ENCODE assay signal across 10 mouse cellular contexts in the genomic region with DNA sequence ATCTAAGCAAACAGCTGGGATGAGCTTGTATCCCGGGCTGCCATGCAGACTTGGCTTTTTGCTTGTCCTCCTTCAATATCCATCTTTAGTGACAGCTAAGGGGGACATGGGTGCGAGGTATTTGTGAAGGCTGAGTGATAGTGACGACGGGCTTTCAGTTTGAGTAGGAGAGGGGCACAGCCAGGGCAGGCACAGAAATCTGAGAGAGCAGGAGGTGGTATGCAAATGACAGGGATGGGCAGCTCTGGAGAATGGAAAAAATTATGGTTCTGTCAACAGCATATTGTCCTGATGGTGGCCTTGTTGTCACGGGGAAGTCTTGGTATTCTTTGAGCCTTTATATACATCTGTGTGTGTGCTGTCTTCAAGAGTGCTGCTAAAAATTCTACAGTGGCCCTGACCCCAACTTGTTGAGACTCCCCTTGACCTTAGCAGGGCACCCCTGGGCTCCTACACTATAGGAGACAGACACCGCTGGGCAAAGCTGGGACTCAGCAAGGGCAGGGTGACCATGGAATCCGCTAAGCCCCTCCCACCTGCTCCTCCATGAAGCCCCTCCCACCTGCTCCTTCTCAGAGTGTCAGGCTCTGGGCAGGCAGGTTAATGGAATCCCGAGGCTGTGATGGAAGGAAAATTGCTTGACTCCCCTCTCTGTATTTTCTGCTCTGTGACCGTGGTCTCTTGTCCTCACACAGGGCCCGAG.
DNase-seq lines count a peak whose midpoint lies in the region; ATAC-seq and TF ChIP-seq lines count a peak whose summit lies in the region.
"Had no signal": no experiment of that assay in that cellular context is flagged by ENCODE, and none has a peak within 500 bp of the region (broad histone marks: within the 10 kb centered on the region; RNA-seq: fewer than 3 reads in every experiment).

No protein-coding gene starts in this region.

- no peak overlapping the region for H3K27ac ChIP-seq in forebrain, embryonic 11.5 days (ENCODE audit: low read depth, low read length)
- no peak overlapping the region for H3K27ac ChIP-seq in forebrain, embryonic 15.5 days (replicated peaks)
- H3K27ac ChIP-seq in lung, embryonic 15.5 days, result no peak overlapping the region
- H3K27ac ChIP-seq in hindbrain, postnatal 0 days, result no peak overlapping the region
- H3K27ac ChIP-seq: liver, embryonic 12.5 days had no signal

- H3K36me3 ChIP-seq in forebrain, embryonic 11.5 days (ENCODE audit: control insufficient read depth, insufficient read depth, low read length), result no peaks in the 10 kb centered on the region
- H3K36me3 ChIP-seq in forebrain, embryonic 15.5 days, result no peaks in the 10 kb centered on the region
- no peaks in the 10 kb centered on the region for H3K36me3 ChIP-seq in lung, embryonic 15.5 days
- H3K36me3 ChIP-seq in hindbrain, postnatal 0 days (ENCODE audit: insufficient read depth, low read length), result no peaks in the 10 kb centered on the region
- H3K36me3 ChIP-seq: liver, embryonic 12.5 days had no signal

- 48% methylated on average over 10 of the region's 10 CpGs for WGBS in forebrain, embryonic 11.5 days
- WGBS in forebrain, embryonic 15.5 days, result 42% methylated on average over 10 of the region's 10 CpGs
- 36% methylated on average over 10 of the region's 10 CpGs for WGBS in lung, embryonic 15.5 days
- 32% methylated on average over 10 of the region's 10 CpGs for WGBS in hindbrain, postnatal 0 days

- TF ChIP-seq CTCF in hindbrain, postnatal 0 days (IDR thresholded peaks at IDR 0.05; ENCODE audit: low read depth), result no peak

- peak; percentile 71 for DNase-seq in forebrain, embryonic 11.5 days (ENCODE audit: low spot score)
- DNase-seq in lung, postnatal 14 days, result no peak
- DNase-seq in hindbrain, postnatal 0 days (ENCODE audit: low spot score), result no peak
- peak; percentile 55 for DNase-seq in retina, adult 2 months (ENCODE audit: low read depth, low spot score)
- DNase-seq in urinary bladder, adult 18-20 months (ENCODE audit: low spot score in 2 of 2), result no peak
- DNase-seq: adrenal gland, postnatal 14 days had no signal

- H3K27me3 ChIP-seq in forebrain, embryonic 11.5 days (ENCODE audit: control insufficient read depth, insufficient read depth, low read length), result no peaks in the 10 kb centered on the region
- H3K27me3 ChIP-seq in forebrain, embryonic 15.5 days, result no peaks in the 10 kb centered on the region
- no peaks in the 10 kb centered on the region for H3K27me3 ChIP-seq in lung, embryonic 15.5 days
- no peaks in the 10 kb centered on the region for H3K27me3 ChIP-seq in hindbrain, postnatal 0 days (ENCODE audit: insufficient read depth, low read length)
- H3K27me3 ChIP-seq: liver, embryonic 12.5 days had no signal

- 0 out of 2 replicates have a peak, but pooled peaks cover 9% of the 10 kb centered on the region for H3K4me1 ChIP-seq in forebrain, embryonic 11.5 days (replicated peaks; ENCODE audit: control insufficient read depth, insufficient read depth, low read length)
- peaks cover 3% of the 10 kb centered on the region; the same call in 1 of the 2 replicates for H3K4me1 ChIP-seq in forebrain, embryonic 15.5 days
- no peaks in the 10 kb centered on the region for H3K4me1 ChIP-seq in lung, embryonic 15.5 days
- no peaks in the 10 kb centered on the region for H3K4me1 ChIP-seq in hindbrain, postnatal 0 days (ENCODE audit: insufficient read depth, low read length)
- H3K4me1 ChIP-seq: liver, embryonic 12.5 days had no signal

- peak; percentile 55 for ATAC-seq in forebrain, embryonic 11.5 days (replicated peaks; ENCODE audit: low FRiP score)
- no peak for ATAC-seq in forebrain, embryonic 15.5 days (replicated peaks)
- ATAC-seq in lung, embryonic 15.5 days (ENCODE audit: borderline replicate concordance, extremely low read depth, low FRiP score, low TSS enrichment), result peak; percentile 46; the same call in 1 of the 2 replicates
- ATAC-seq in hindbrain, postnatal 0 days, result 0 out of 2 replicates have a peak, but pooled peaks have one; percentile 24
- ATAC-seq in inflammation-experienced regulatory T-cells, adult 6 months, result no peak
- ATAC-seq: liver, embryonic 12.5 days had no signal

- H3K4me3 ChIP-seq in forebrain, embryonic 11.5 days (ENCODE audit: low read depth, low read length), result no peak overlapping the region
- H3K4me3 ChIP-seq in forebrain, embryonic 15.5 days, result no peak overlapping the region
- H3K4me3 ChIP-seq in lung, embryonic 15.5 days, result no peak overlapping the region
- no peak overlapping the region for H3K4me3 ChIP-seq in hindbrain, postnatal 0 days (ENCODE audit: low read length)
- H3K4me3 ChIP-seq: liver, embryonic 12.5 days had no signal

- no peaks in the 10 kb centered on the region for H3K9me3 ChIP-seq in forebrain, embryonic 11.5 days (ENCODE audit: control insufficient read depth, low read length)
- no peaks in the 10 kb centered on the region for H3K9me3 ChIP-seq in forebrain, embryonic 15.5 days
- no peaks in the 10 kb centered on the region for H3K9me3 ChIP-seq in lung, embryonic 15.5 days
- no peaks in the 10 kb centered on the region for H3K9me3 ChIP-seq in hindbrain, postnatal 0 days (ENCODE audit: low read length)
- H3K9me3 ChIP-seq: liver, embryonic 12.5 days had no signal

- H3K9ac ChIP-seq in forebrain, embryonic 11.5 days (ENCODE audit: low read length), result peak overlapping the region; percentile 41; the same call in 1 of the 2 replicates
- no peak overlapping the region for H3K9ac ChIP-seq in forebrain, embryonic 15.5 days (replicated peaks)
- no peak overlapping the region for H3K9ac ChIP-seq in lung, embryonic 15.5 days
- no peak overlapping the region for H3K9ac ChIP-seq in hindbrain, postnatal 0 days (replicated peaks; ENCODE audit: low read length)
- H3K9ac ChIP-seq: liver, embryonic 12.5 days had no signal

- peak overlapping the region; percentile 36 for H3K4me2 ChIP-seq in forebrain, embryonic 11.5 days (ENCODE audit: low read depth, low read length, severe bottlenecking)
- H3K4me2 ChIP-seq in forebrain, embryonic 15.5 days (replicated peaks), result no peak overlapping the region
- peak overlapping the region; percentile 36 for H3K4me2 ChIP-seq in lung, embryonic 15.5 days
- no peak overlapping the region for H3K4me2 ChIP-seq in hindbrain, postnatal 0 days (ENCODE audit: low read depth, low read length)
- H3K4me2 ChIP-seq: liver, embryonic 12.5 days had no signal

Comparison
In these comparisons a context has a peak if more than half of its experiments do, and no peak if none do; other contexts are left out.
1. ATAC-seq: peak in forebrain, embryonic 11.5 days (single experiment), lung, embryonic 15.5 days (single experiment) and hindbrain, postnatal 0 days (single experiment); none in forebrain, embryonic 15.5 days (single experiment) and inflammation-experienced regulatory T-cells, adult 6 months (single experiment).
2. H3K4me2 ChIP-seq: peak in forebrain, embryonic 11.5 days (single experiment) and lung, embryonic 15.5 days (single experiment); none in forebrain, embryonic 15.5 days (single experiment) and hindbrain, postnatal 0 days (single experiment).
3. DNase-seq: peak in forebrain, embryonic 11.5 days (single experiment) and retina, adult 2 months (single experiment); none in lung, postnatal 14 days (single experiment), hindbrain, postnatal 0 days (single experiment) and urinary bladder, adult 18-20 months (0 of 2).